Mouse (Mus musculus): Measurements from ENCODE around the gene Leap2. TPM values are rescaled to one million over a fixed set of nuclear protein-coding genes. Genes with fewer than 3 reads are reported as not detected.
"Not testable (repeated sequence)": the region's sequence is repeated elsewhere in the genome, so short reads cannot be mapped to it uniquely, and the experiment has no call there.

Gene Leap2
- polyA plus RNA-seq, 1 experiment from 2014 or later = 0.39 TPM

- under 1% methylated on average over 44 of the region's 44 CpGs for WGBS
- no peaks in the 10 kb centered on the region for H3K27me3 ChIP-seq (ENCODE audit: control insufficient read depth, insufficient read depth, low read length)
Observed at GRCm38 (mm10) chr11:53430670-53431346, 7.8 kb upstream of the Leap2 start, which contains the start of the genes Uqcrq and Gdf9. Uqcrq (minus strand) TSS chr11:53430831. Gdf9 (plus strand) TSS chr11:53431023.

GRCm38 (mm10) chr11:53430300-53430669 lies 7.3 kb upstream of the Leap2 start:
- Histone ChIP-seq H3K27ac (ENCODE audit: low read length) (peak overlapping the region; percentile 94), H3K4me3 (ENCODE audit: low read length) (peak overlapping the region; percentile 96), H3K9ac (ENCODE audit: low read length) (peak overlapping the region; percentile 97), H3K27me3 (ENCODE audit: control insufficient read depth, insufficient read depth, low read length) (no peaks in the 10 kb centered on the region), H3K9me3 (replicated peaks; ENCODE audit: control insufficient read depth, low read length) (no peaks in the 10 kb centered on the region), H3K4me1 (ENCODE audit: control insufficient read depth, insufficient read depth, low read length) (peaks cover 13% of the 10 kb centered on the region), H3K4me2 (ENCODE audit: low read depth, low read length) (peak overlapping the region; percentile 89), H3K36me3 (ENCODE audit: control insufficient read depth, insufficient read depth) (peaks cover 9% of the 10 kb centered on the region)
- ATAC-seq (replicated peaks; ENCODE audit: extremely low read depth, insufficient read depth, low FRiP score) = peak; percentile 43
- WGBS = under 1% methylated on average over 34 of the region's 34 CpGs

More at GRCm38 (mm10) chr11:53430670-53431346, 7.8 kb upstream of the Leap2 start, which contains the start of the genes Uqcrq and Gdf9:
- no peaks in the 10 kb centered on the region for H3K9me3 ChIP-seq (replicated peaks; ENCODE audit: control insufficient read depth, low read length)
- H3K4me1 ChIP-seq (ENCODE audit: control insufficient read depth, insufficient read depth, low read length) = peaks cover 12% of the 10 kb centered on the region
- H3K4me2 ChIP-seq (ENCODE audit: low read depth, low read length) = peak within 1 kb of the TSS; percentile 89
- H3K36me3 ChIP-seq (ENCODE audit: control insufficient read depth, insufficient read depth) = peaks cover 9% of the 10 kb centered on the region
- H3K9ac ChIP-seq (ENCODE audit: low read length) = peak within 1 kb of the TSS; percentile 97
- peak within 1 kb of the TSS; percentile 96 for H3K4me3 ChIP-seq (ENCODE audit: low read length)
- peak; percentile 96 for ATAC-seq (replicated peaks; ENCODE audit: extremely low read depth, insufficient read depth, low FRiP score)
- peak within 1 kb of the TSS; percentile 94 for H3K27ac ChIP-seq (ENCODE audit: low read length)

- ATAC-seq (replicated peaks; ENCODE audit: extremely low read depth, insufficient read depth, low FRiP score) = no peak
- no peak overlapping the region; the same call in 1 of the 2 replicates for H3K4me3 ChIP-seq (ENCODE audit: low read length)
- peaks cover 9% of the 10 kb centered on the region for H3K36me3 ChIP-seq (ENCODE audit: control insufficient read depth, insufficient read depth)
- no peak overlapping the region for H3K27ac ChIP-seq (ENCODE audit: low read length)
- H3K4me1 ChIP-seq (ENCODE audit: control insufficient read depth, insufficient read depth, low read length) = peaks cover 19% of the 10 kb centered on the region
- no peaks in the 10 kb centered on the region for H3K27me3 ChIP-seq (ENCODE audit: control insufficient read depth, insufficient read depth, low read length)
- no peak overlapping the region for H3K9ac ChIP-seq (ENCODE audit: low read length)
- peak overlapping the region; percentile 89; the same call in 1 of the 2 replicates for H3K4me2 ChIP-seq (ENCODE audit: low read depth, low read length)
- no peaks in the 10 kb centered on the region for H3K9me3 ChIP-seq (replicated peaks; ENCODE audit: control insufficient read depth, low read length)
Observed at GRCm38 (mm10) chr11:53429182-53429581, 6.2 kb upstream of the Leap2 start.

GRCm38 (mm10) chr11:53428716-53429057 lies 5.7 kb upstream of the Leap2 start:
- no peak overlapping the region for H3K4me3 ChIP-seq (ENCODE audit: low read length)
- H3K36me3 ChIP-seq (ENCODE audit: control insufficient read depth, insufficient read depth) = peaks cover 9% of the 10 kb centered on the region
- 91% methylated on average over 5 of the region's 5 CpGs for WGBS
- H3K4me1 ChIP-seq (ENCODE audit: control insufficient read depth, insufficient read depth, low read length) = peaks cover 19% of the 10 kb centered on the region
- H3K9me3 ChIP-seq (replicated peaks; ENCODE audit: control insufficient read depth, low read length) = no peaks in the 10 kb centered on the region
- no peak overlapping the region for H3K4me2 ChIP-seq (ENCODE audit: low read depth, low read length)
- no peaks in the 10 kb centered on the region for H3K27me3 ChIP-seq (ENCODE audit: control insufficient read depth, insufficient read depth, low read length)
- no peak overlapping the region for H3K27ac ChIP-seq (ENCODE audit: low read length)
- ATAC-seq (replicated peaks; ENCODE audit: extremely low read depth, insufficient read depth, low FRiP score) = no peak
- H3K9ac ChIP-seq (ENCODE audit: low read length) = no peak overlapping the region

- no peaks in the 10 kb centered on the region for H3K27me3 ChIP-seq (ENCODE audit: control insufficient read depth, insufficient read depth, low read length)
- 86% methylated on average over 3 of the region's 3 CpGs for WGBS
- peaks cover 9% of the 10 kb centered on the region for H3K36me3 ChIP-seq (ENCODE audit: control insufficient read depth, insufficient read depth)
- no peak overlapping the region for H3K4me2 ChIP-seq (ENCODE audit: low read depth, low read length)
- H3K4me3 ChIP-seq (ENCODE audit: low read length) = no peak overlapping the region
- H3K9ac ChIP-seq (ENCODE audit: low read length) = no peak overlapping the region
- H3K9me3 ChIP-seq (replicated peaks; ENCODE audit: control insufficient read depth, low read length) = no peaks in the 10 kb centered on the region
- H3K4me1 ChIP-seq (ENCODE audit: control insufficient read depth, insufficient read depth, low read length) = peaks cover 20% of the 10 kb centered on the region
- no peak for ATAC-seq (replicated peaks; ENCODE audit: extremely low read depth, insufficient read depth, low FRiP score)
- no peak overlapping the region for H3K27ac ChIP-seq (ENCODE audit: low read length)
Observed at GRCm38 (mm10) chr11:53427993-53428715, 5.2 kb upstream of the Leap2 start.

- H3K4me3 ChIP-seq (ENCODE audit: low read length); H3K27me3 ChIP-seq (ENCODE audit: control insufficient read depth, insufficient read depth, low read length); H3K9ac ChIP-seq (ENCODE audit: low read length); H3K27ac ChIP-seq (ENCODE audit: low read length); H3K9me3 ChIP-seq (replicated peaks; ENCODE audit: control insufficient read depth, low read length); ATAC-seq (replicated peaks; ENCODE audit: extremely low read depth, insufficient read depth, low FRiP score); H3K36me3 ChIP-seq (ENCODE audit: control insufficient read depth, insufficient read depth); H3K4me2 ChIP-seq (ENCODE audit: low read depth, low read length): not testable (repeated sequence)
- 55% methylated on average over 3 of the region's 3 CpGs for WGBS
- peaks cover 26% of the 10 kb centered on the region for H3K4me1 ChIP-seq (ENCODE audit: control insufficient read depth, insufficient read depth, low read length)
Observed at GRCm38 (mm10) chr11:53426914-53427313, 3.9 kb upstream of the Leap2 start.

- no peak overlapping the region for H3K4me3 ChIP-seq (ENCODE audit: low read length)
- H3K9ac ChIP-seq (ENCODE audit: low read length) = no peak overlapping the region
- no peak overlapping the region for H3K4me2 ChIP-seq (ENCODE audit: low read depth, low read length)
- H3K9me3 ChIP-seq (replicated peaks; ENCODE audit: control insufficient read depth, low read length) = no peaks in the 10 kb centered on the region
- H3K27me3 ChIP-seq (ENCODE audit: control insufficient read depth, insufficient read depth, low read length) = no peaks in the 10 kb centered on the region
- ATAC-seq (replicated peaks; ENCODE audit: extremely low read depth, insufficient read depth, low FRiP score) = no peak
- WGBS = 80% methylated on average over 6 of the region's 6 CpGs
- H3K4me1 ChIP-seq (ENCODE audit: control insufficient read depth, insufficient read depth, low read length) = peaks cover 22% of the 10 kb centered on the region
- H3K27ac ChIP-seq (ENCODE audit: low read length) = no peak overlapping the region
- peaks cover 13% of the 10 kb centered on the region for H3K36me3 ChIP-seq (ENCODE audit: control insufficient read depth, insufficient read depth)
Observed at GRCm38 (mm10) chr11:53425711-53426255, 2.8 kb upstream of the Leap2 start.

GRCm38 (mm10) chr11:53425251-53425650 lies 2.3 kb upstream of the Leap2 start:
- ATAC-seq (replicated peaks; ENCODE audit: extremely low read depth, insufficient read depth, low FRiP score) = no peak
- no peak overlapping the region for H3K4me3 ChIP-seq (ENCODE audit: low read length)
- no peaks in the 10 kb centered on the region for H3K9me3 ChIP-seq (replicated peaks; ENCODE audit: control insufficient read depth, low read length)
- H3K4me2 ChIP-seq (ENCODE audit: low read depth, low read length) = no peak overlapping the region
- H3K27me3 ChIP-seq (ENCODE audit: control insufficient read depth, insufficient read depth, low read length) = no peaks in the 10 kb centered on the region
- H3K9ac ChIP-seq (ENCODE audit: low read length) = no peak overlapping the region
- H3K4me1 ChIP-seq (ENCODE audit: control insufficient read depth, insufficient read depth, low read length) = peaks cover 22% of the 10 kb centered on the region
- peak overlapping the region; percentile 48 for H3K27ac ChIP-seq (ENCODE audit: low read length)
- WGBS = 36% methylated on average over 3 of the region's 3 CpGs
- H3K36me3 ChIP-seq (ENCODE audit: control insufficient read depth, insufficient read depth) = peaks cover 13% of the 10 kb centered on the region

- H3K9me3 ChIP-seq (replicated peaks; ENCODE audit: control insufficient read depth, low read length) = no peaks in the 10 kb centered on the region
- 39% methylated on average over 2 of the region's 2 CpGs for WGBS
- no peak overlapping the region for H3K4me2 ChIP-seq (ENCODE audit: low read depth, low read length)
- H3K36me3 ChIP-seq (ENCODE audit: control insufficient read depth, insufficient read depth) = peaks cover 16% of the 10 kb centered on the region
- peaks cover 21% of the 10 kb centered on the region for H3K4me1 ChIP-seq (ENCODE audit: control insufficient read depth, insufficient read depth, low read length)
- H3K4me3 ChIP-seq (ENCODE audit: low read length) = no peak overlapping the region
- H3K9ac ChIP-seq (ENCODE audit: low read length) = no peak overlapping the region
- ATAC-seq (replicated peaks; ENCODE audit: extremely low read depth, insufficient read depth, low FRiP score) = no peak
- H3K27ac ChIP-seq (ENCODE audit: low read length) = peak overlapping the region; percentile 48
- H3K27me3 ChIP-seq (ENCODE audit: control insufficient read depth, insufficient read depth, low read length) = no peaks in the 10 kb centered on the region
Observed at GRCm38 (mm10) chr11:53424826-53425225, 1.9 kb upstream of the Leap2 start.

Data from heart, embryonic 16.5 days (tissue).